Mouse (Mus musculus) heart, postnatal 0 days (tissue): ENCODE data around the gene Lnx2.

Experiments
- CTCF ChIP-seq: IDR thresholded peaks from 2 replicates; pipeline ENCODE4 v1.5.1; 2016; ENCODE audit warnings: antibody characterized with exemption, control low read depth, low read depth
- EP300 ChIP-seq: IDR thresholded peaks from 2 replicates; pipeline ENCODE4 v1.6.1; 2016; ENCODE audit warnings: antibody characterized with exemption, low read depth

GRCm38 (mm10) chr5:147063215-147063661 is 13.1 kb downstream of the Lnx2 start:
- TF ChIP-seq EP300 (no peak), CTCF (no peak)
